Mouse (Mus musculus): ENCODE results near the gene Emd. TPM values are rescaled to one million over a fixed set of nuclear protein-coding genes. Genes with fewer than 3 reads are reported as not detected.

Gene Emd
- polyA plus RNA-seq, 1 experiment from 2014 or later = 13.1 TPM

- H3K9me3 ChIP-seq (ENCODE audit: control insufficient read depth, low read length) = no peaks in the 10 kb centered on the region
- peak overlapping the region; percentile 40; the same call in 1 of the 2 replicates for H3K27ac ChIP-seq (ENCODE audit: low read depth, low read length)
- 38% methylated on average over 3 of the region's 3 CpGs for WGBS
- H3K36me3 ChIP-seq (ENCODE audit: control insufficient read depth, insufficient read depth, low read length) = peaks cover 16% of the 10 kb centered on the region
- peak overlapping the region; percentile 74; the same call in 1 of the 2 replicates for H3K9ac ChIP-seq (ENCODE audit: low read depth, low read length)
- peak; percentile 50 for ATAC-seq
- peak overlapping the region; percentile 49 for H3K4me2 ChIP-seq (ENCODE audit: low read length)
- H3K27me3 ChIP-seq (replicated peaks; ENCODE audit: control insufficient read depth, insufficient read depth, low read length) = no peaks in the 10 kb centered on the region
- peak overlapping the region; percentile 58 for H3K4me3 ChIP-seq (ENCODE audit: low read length)
- peaks cover 11% of the 10 kb centered on the region for H3K4me1 ChIP-seq (ENCODE audit: control insufficient read depth, insufficient read depth, low read depth, low read length)
These were observed 9.8 kb upstream of the Emd start for GRCm38 (mm10) chrX:74244614-74245083.

- Histone ChIP-seq H3K27ac (ENCODE audit: low read depth, low read length) (peak overlapping the region; percentile 1; the same call in 1 of the 2 replicates), H3K36me3 (ENCODE audit: control insufficient read depth, insufficient read depth, low read length) (peaks cover 14% of the 10 kb centered on the region), H3K9ac (ENCODE audit: low read depth, low read length) (peak overlapping the region; percentile 74), H3K4me2 (ENCODE audit: low read length) (peak overlapping the region; percentile 49), H3K4me1 (ENCODE audit: control insufficient read depth, insufficient read depth, low read depth, low read length) (peaks cover 11% of the 10 kb centered on the region), H3K9me3 (ENCODE audit: control insufficient read depth, low read length) (no peaks in the 10 kb centered on the region), H3K4me3 (ENCODE audit: low read length) (peak overlapping the region; percentile 58), H3K27me3 (replicated peaks; ENCODE audit: control insufficient read depth, insufficient read depth, low read length) (no peaks in the 10 kb centered on the region)
- 23% methylated on average over 1 of the region's 1 CpGs for WGBS
- ATAC-seq = no peak
These were observed 9.4 kb upstream of the Emd start for GRCm38 (mm10) chrX:74245107-74245506.

- peak overlapping the region; percentile 83 for H3K27ac ChIP-seq (ENCODE audit: low read depth, low read length)
- H3K4me2 ChIP-seq (ENCODE audit: low read length) = peak overlapping the region; percentile 49
- no peaks in the 10 kb centered on the region for H3K9me3 ChIP-seq (ENCODE audit: control insufficient read depth, low read length)
- peaks cover 9% of the 10 kb centered on the region for H3K36me3 ChIP-seq (ENCODE audit: control insufficient read depth, insufficient read depth, low read length)
- peak; percentile 45 for ATAC-seq
- peak overlapping the region; percentile 58 for H3K4me3 ChIP-seq (ENCODE audit: low read length)
- peaks cover 11% of the 10 kb centered on the region for H3K4me1 ChIP-seq (ENCODE audit: control insufficient read depth, insufficient read depth, low read depth, low read length)
- H3K27me3 ChIP-seq (replicated peaks; ENCODE audit: control insufficient read depth, insufficient read depth, low read length) = no peaks in the 10 kb centered on the region
- H3K9ac ChIP-seq (ENCODE audit: low read depth, low read length) = peak overlapping the region; percentile 74
- WGBS = 23% methylated on average over 21 of the region's 21 CpGs
These were observed 8.8 kb upstream of the Emd start for GRCm38 (mm10) chrX:74245687-74246086.

DNA sequence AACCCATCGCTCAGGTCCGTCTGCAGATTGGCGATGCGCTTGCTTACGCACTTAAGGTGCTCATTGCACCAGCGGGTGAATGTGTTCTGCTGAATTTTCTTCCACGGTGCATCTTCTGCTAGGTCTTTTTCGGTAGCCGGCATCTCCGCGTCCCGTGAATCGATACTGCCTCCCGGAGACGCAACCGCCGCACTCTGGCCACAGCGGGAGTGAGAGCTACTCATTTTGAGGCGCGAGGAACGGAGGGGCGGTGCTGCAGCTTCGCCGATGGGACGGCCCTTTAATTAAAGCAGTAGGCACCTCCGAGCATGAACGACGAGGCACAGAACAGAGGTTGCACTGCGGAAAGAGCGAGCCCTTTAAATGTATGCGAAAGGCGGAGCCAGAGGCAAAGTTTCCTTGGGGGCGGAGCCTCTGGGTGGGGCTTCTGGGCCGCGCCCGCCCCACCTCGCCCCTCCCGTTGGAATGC, 8.2 kb upstream of the Emd start:
- Histone ChIP-seq H3K27me3 (replicated peaks; ENCODE audit: control insufficient read depth, insufficient read depth, low read length) (no peaks in the 10 kb centered on the region), H3K36me3 (ENCODE audit: control insufficient read depth, insufficient read depth, low read length) (peaks cover 6% of the 10 kb centered on the region; the same call in 1 of the 2 replicates), H3K9ac (ENCODE audit: low read depth, low read length) (peak overlapping the region; percentile 74), H3K9me3 (ENCODE audit: control insufficient read depth, low read length) (no peaks in the 10 kb centered on the region), H3K27ac (ENCODE audit: low read depth, low read length) (peak overlapping the region; percentile 83), H3K4me3 (ENCODE audit: low read length) (peak overlapping the region; percentile 58), H3K4me1 (ENCODE audit: control insufficient read depth, insufficient read depth, low read depth, low read length) (peaks cover 11% of the 10 kb centered on the region), H3K4me2 (ENCODE audit: low read length) (peak overlapping the region; percentile 57)
- peak; percentile 91 for ATAC-seq
- WGBS = 15% methylated on average over 35 of the region's 38 CpGs

DNA sequence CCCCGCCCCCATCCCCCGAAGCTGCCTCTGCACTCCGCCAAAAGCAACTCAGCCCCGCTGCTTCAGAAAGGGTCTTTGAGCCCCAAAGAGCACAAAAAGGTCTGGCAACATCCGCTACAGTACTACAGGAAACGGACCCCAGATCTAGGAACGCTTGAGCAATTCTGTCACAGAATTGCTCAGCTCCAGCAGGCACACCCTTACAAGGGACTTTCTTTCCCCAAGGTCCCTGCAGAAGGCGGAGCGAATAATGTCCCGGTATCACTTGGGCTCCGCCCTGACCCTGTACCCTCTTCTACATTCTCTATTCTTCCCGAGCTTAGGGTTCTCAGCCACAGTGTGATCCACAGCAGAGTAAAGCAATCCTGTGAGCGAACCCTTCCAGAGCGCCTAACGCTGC, 7.8 kb upstream of the Emd start:
- ATAC-seq = peak; percentile 49
- 41% methylated on average over 8 of the region's 15 CpGs for WGBS
- H3K4me3 ChIP-seq (ENCODE audit: low read length) = peak overlapping the region; percentile 58
- H3K27me3 ChIP-seq (replicated peaks; ENCODE audit: control insufficient read depth, insufficient read depth, low read length) = no peaks in the 10 kb centered on the region
- H3K27ac ChIP-seq (ENCODE audit: low read depth, low read length) = peak overlapping the region; percentile 36; the same call in 1 of the 2 replicates
- H3K36me3 ChIP-seq (ENCODE audit: control insufficient read depth, insufficient read depth, low read length) = peaks cover 6% of the 10 kb centered on the region; the same call in 1 of the 2 replicates
- no peaks in the 10 kb centered on the region for H3K9me3 ChIP-seq (ENCODE audit: control insufficient read depth, low read length)
- peaks cover 11% of the 10 kb centered on the region for H3K4me1 ChIP-seq (ENCODE audit: control insufficient read depth, insufficient read depth, low read depth, low read length)
- H3K9ac ChIP-seq (ENCODE audit: low read depth, low read length) = peak overlapping the region; percentile 50
- H3K4me2 ChIP-seq (ENCODE audit: low read length) = peak overlapping the region; percentile 57

- no peak for ATAC-seq
- Histone ChIP-seq H3K36me3 (ENCODE audit: control insufficient read depth, insufficient read depth, low read length) (no peaks in the 10 kb centered on the region), H3K27ac (ENCODE audit: low read depth, low read length) (no peak overlapping the region), H3K9ac (ENCODE audit: low read depth, low read length) (no peak overlapping the region), H3K9me3 (ENCODE audit: control insufficient read depth, low read length) (no peaks in the 10 kb centered on the region), H3K4me1 (ENCODE audit: control insufficient read depth, insufficient read depth, low read depth, low read length) (peaks cover 4% of the 10 kb centered on the region), H3K27me3 (replicated peaks; ENCODE audit: control insufficient read depth, insufficient read depth, low read length) (no peaks in the 10 kb centered on the region), H3K4me3 (ENCODE audit: low read length) (peak overlapping the region; percentile 47; the same call in 1 of the 2 replicates), H3K4me2 (ENCODE audit: low read length) (peak overlapping the region; percentile 68)
- 6% methylated on average over 3 of the region's 3 CpGs for WGBS
These were observed 5.8 kb upstream of the Emd start for GRCm38 (mm10) chrX:74248651-74249050.

DNA sequence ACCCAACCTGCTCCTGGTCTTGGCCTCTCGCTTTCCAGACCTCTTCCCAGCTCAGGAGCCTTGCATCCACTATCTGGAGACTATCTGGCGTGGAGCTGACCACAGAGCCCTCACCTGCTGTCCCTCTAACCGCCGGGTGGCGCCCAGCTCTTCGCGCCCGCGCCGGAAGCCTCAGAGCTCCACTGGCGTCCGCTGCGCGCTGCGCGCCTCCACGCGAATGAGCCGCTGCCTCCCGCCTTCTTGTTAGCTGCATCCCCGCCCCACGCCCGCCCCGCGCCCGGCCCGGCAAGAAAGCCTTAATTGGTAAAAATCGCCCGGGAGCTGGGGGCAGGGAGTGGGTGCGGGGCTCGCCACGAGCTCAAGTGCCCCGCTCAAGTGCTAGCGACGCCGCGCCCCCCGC, 4.9 kb upstream of the Emd start, which contains the start of gene Flna:
Gene Flna (minus strand): TSS at position 206 of the 400 bp plus-strand sequence.
- peak within 1 kb of the TSS; percentile 66 for H3K27ac ChIP-seq (ENCODE audit: low read depth, low read length)
- no peaks in the 10 kb centered on the region for H3K36me3 ChIP-seq (ENCODE audit: control insufficient read depth, insufficient read depth, low read length)
- whole genome bisulfite sequencing = 24% methylated on average over 31 of the region's 38 CpGs
- no peaks in the 10 kb centered on the region for H3K9me3 ChIP-seq (ENCODE audit: control insufficient read depth, low read length)
- H3K4me1 ChIP-seq (ENCODE audit: control insufficient read depth, insufficient read depth, low read depth, low read length) = no peaks in the 10 kb centered on the region
- H3K4me3 ChIP-seq (ENCODE audit: low read length) = peak within 1 kb of the TSS; percentile 47
- H3K4me2 ChIP-seq (ENCODE audit: low read length) = peak within 1 kb of the TSS; percentile 68
- H3K9ac ChIP-seq (ENCODE audit: low read depth, low read length) = peak within 1 kb of the TSS; percentile 65
- ATAC-seq = no peak
- no peaks in the 10 kb centered on the region for H3K27me3 ChIP-seq (replicated peaks; ENCODE audit: control insufficient read depth, insufficient read depth, low read length)

DNA sequence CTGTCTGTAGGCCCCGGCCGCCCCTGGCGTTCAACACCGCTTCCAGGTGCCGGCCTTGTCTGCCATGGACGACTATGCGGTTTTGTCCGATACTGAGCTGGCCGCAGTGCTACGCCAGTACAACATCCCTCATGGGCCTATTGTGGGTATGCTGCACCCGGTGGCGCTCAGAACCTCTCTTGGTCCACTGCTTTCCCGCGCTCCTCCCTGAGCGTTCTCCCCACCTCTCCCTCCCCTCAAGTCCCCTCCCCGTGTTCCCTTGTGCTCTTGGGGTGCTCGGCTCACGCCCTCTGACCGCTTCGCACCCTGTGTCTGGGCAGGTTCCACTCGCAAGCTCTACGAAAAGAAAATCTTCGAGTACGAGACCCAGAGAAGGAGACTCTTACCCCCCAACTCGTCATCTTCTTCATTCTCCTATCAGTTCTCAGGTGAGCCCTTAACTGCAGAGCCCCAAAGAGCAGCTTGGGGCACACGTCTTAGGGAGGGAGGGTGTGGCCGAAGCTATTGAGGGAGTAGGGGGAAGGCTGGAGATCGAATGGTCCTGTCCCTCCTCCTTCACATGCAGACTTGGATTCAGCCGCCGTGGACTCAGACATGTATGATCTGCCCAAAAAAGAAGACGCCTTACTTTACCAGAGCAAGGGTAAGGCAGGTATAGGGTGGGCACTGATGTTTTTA, 540 bp downstream of the Emd start:
- peak overlapping the region; percentile 57 for H3K4me3 ChIP-seq (ENCODE audit: low read length)
- peaks cover 6% of the 10 kb centered on the region; the same call in 1 of the 2 replicates for H3K4me1 ChIP-seq (ENCODE audit: control insufficient read depth, insufficient read depth, low read depth, low read length)
- peak; percentile 72 for ATAC-seq
- H3K36me3 ChIP-seq (ENCODE audit: control insufficient read depth, insufficient read depth, low read length) = peaks cover 2% of the 10 kb centered on the region; the same call in 1 of the 2 replicates
- H3K27ac ChIP-seq (ENCODE audit: low read depth, low read length) = peak overlapping the region; percentile 85
- WGBS = 21% methylated on average over 27 of the region's 31 CpGs
- peak overlapping the region; percentile 77 for H3K4me2 ChIP-seq (ENCODE audit: low read length)
- H3K9me3 ChIP-seq (ENCODE audit: control insufficient read depth, low read length) = no peaks in the 10 kb centered on the region
- H3K27me3 ChIP-seq (replicated peaks; ENCODE audit: control insufficient read depth, insufficient read depth, low read length) = no peaks in the 10 kb centered on the region
- H3K9ac ChIP-seq (ENCODE audit: low read depth, low read length) = peak overlapping the region; percentile 71

GRCm38 (mm10) chrX:74257746-74258145, 3.3 kb downstream of the Emd start:
- Histone ChIP-seq H3K4me2 (ENCODE audit: low read length) (no peak overlapping the region), H3K27ac (ENCODE audit: low read depth, low read length) (no peak overlapping the region), H3K4me3 (ENCODE audit: low read length) (no peak overlapping the region), H3K9ac (ENCODE audit: low read depth, low read length) (no peak overlapping the region), H3K4me1 (ENCODE audit: control insufficient read depth, insufficient read depth, low read depth, low read length) (peaks cover 6% of the 10 kb centered on the region; the same call in 1 of the 2 replicates), H3K27me3 (replicated peaks; ENCODE audit: control insufficient read depth, insufficient read depth, low read length) (no peaks in the 10 kb centered on the region), H3K36me3 (ENCODE audit: control insufficient read depth, insufficient read depth, low read length) (peaks cover 2% of the 10 kb centered on the region; the same call in 1 of the 2 replicates), H3K9me3 (ENCODE audit: control insufficient read depth, low read length) (no peaks in the 10 kb centered on the region)
- 94% methylated on average over 3 of the region's 3 CpGs for WGBS
- no peak for ATAC-seq

Data from hindbrain, embryonic 16.5 days (tissue).